Mouse (Mus musculus): Measurements from ENCODE around the gene Trp63.

DNA sequence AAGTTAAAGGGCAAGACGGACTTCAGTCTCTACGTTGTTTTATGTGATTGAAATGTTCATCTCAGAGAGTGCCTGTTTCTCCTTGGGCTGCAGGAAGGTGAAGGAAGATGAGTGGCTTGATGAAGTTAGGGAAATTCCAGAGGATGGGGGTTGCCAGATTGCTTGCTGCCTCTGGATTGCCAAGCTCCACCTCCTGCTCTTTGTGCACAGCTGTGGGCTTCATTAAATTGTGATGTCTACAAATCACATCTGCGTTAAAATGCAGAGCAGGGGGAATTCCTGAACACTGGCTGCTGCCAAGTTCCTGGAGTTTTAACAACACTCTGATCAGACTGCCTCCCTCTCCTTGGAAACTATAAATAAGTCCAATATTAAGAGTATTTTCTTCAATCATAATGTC lies 63.2 kb downstream of the Trp63 start:
- TF ChIP-seq CTCF (IDR thresholded peaks at IDR 0.05; ENCODE audit: borderline replicate concordance, control insufficient read depth, extremely low read depth, insufficient read depth, low read length, poor library complexity) (no peak), POLR2A (IDR thresholded peaks at IDR 0.05; ENCODE audit: control insufficient read depth, extremely low read depth, insufficient read depth, low read length, poor library complexity) (no peak)

Measured in thymus, adult 2 months (tissue).